Comparison of ENCODE assay signal across 16 mouse cellular contexts in the genomic region with DNA sequence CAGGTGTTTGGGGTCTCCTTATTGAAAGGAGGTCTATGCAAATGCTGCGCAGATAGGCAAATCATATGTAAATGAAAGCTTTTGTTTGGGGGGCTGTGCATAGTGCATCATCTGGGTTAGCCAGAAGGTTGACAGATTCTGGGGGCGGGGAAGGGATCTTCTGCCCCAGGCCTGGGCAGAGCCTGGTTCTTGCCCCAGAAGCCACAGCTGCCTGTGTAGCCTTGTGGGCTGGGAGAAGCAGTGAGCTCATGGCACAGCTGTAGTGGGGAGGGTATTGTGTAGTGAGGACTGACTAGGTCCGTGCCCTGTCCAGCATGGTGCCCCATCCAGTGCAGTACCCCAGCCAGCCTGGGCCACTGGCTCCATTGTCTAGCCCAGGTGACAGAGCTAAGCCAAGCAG. TPM values are rescaled to one million over a fixed set of nuclear protein-coding genes. Genes with fewer than 3 reads are reported as not detected.
A peak's percentile ranks its signal among the peaks of the same experiment; 100 is the strongest.
DNase-seq lines count a peak whose midpoint lies in the region; ATAC-seq and TF ChIP-seq lines count a peak whose summit lies in the region.
"Had no signal": no experiment of that assay in that cellular context is flagged by ENCODE, and none has a peak within 500 bp of the region (broad histone marks: within the 10 kb centered on the region; RNA-seq: fewer than 3 reads in every experiment).

No protein-coding gene starts in this region.

- H3K4me3 ChIP-seq in left cerebral cortex, adult 2 months: peak overlapping the region; percentile 87
- no peak overlapping the region for H3K4me3 ChIP-seq in forebrain, embryonic 11.5 days (ENCODE audit: low read depth, low read length)
- H3K4me3 ChIP-seq in hindbrain, embryonic 13.5 days: no peak overlapping the region
- H3K4me3 ChIP-seq in myocyte: no peak overlapping the region
- H3K4me3 ChIP-seq: liver, embryonic 13.5 days had no signal

- no peak overlapping the region for H3ac ChIP-seq in myocyte (ENCODE audit: control insufficient read depth, insufficient read length)

- peak; percentile 16 for ATAC-seq in forebrain, embryonic 11.5 days (replicated peaks; ENCODE audit: low FRiP score)
- ATAC-seq in hindbrain, embryonic 13.5 days (ENCODE audit: low FRiP score): peak; percentile 14; the same call in 1 of the 2 replicates

- 55% methylated on average over 3 of the region's 3 CpGs for WGBS in forebrain, embryonic 11.5 days
- WGBS in hindbrain, embryonic 13.5 days: 25% methylated on average over 3 of the region's 3 CpGs

- no peaks in the 10 kb centered on the region for H3K27me3 ChIP-seq in forebrain, embryonic 11.5 days (ENCODE audit: control insufficient read depth, insufficient read depth, low read length)
- no peaks in the 10 kb centered on the region for H3K27me3 ChIP-seq in hindbrain, embryonic 13.5 days
- no peaks in the 10 kb centered on the region for H3K27me3 ChIP-seq in myocyte (ENCODE audit: control insufficient read depth, insufficient read depth, insufficient read length)
- H3K27me3 ChIP-seq: liver, embryonic 13.5 days had no signal

- no peaks in the 10 kb centered on the region for H3K9me3 ChIP-seq in forebrain, embryonic 11.5 days (ENCODE audit: control insufficient read depth, low read length)
- H3K9me3 ChIP-seq in hindbrain, embryonic 13.5 days: no peaks in the 10 kb centered on the region
- H3K9me3 ChIP-seq: liver, embryonic 13.5 days had no signal

- peak overlapping the region; percentile 100 for H3K27ac ChIP-seq in left cerebral cortex, adult 2 months
- peak overlapping the region; percentile 71 for H3K27ac ChIP-seq in forebrain, embryonic 11.5 days (ENCODE audit: low read depth, low read length)
- peak overlapping the region; percentile 85 for H3K27ac ChIP-seq in hindbrain, embryonic 13.5 days
- H3K27ac ChIP-seq: liver, embryonic 13.5 days; macrophage had no signal

- TF ChIP-seq POLR2A in myocyte (IDR thresholded peaks at IDR 0.05; ENCODE audit: insufficient read length, low read depth): no peak

- intact Hi-C loops in left cerebral cortex, adult 2 months (cut with DNase I): loop anchor here (5.0 kb wide), 1 partner anchor 268 kb away; no protein-coding TSS in a partner anchor
- intact Hi-C loops in left cerebral cortex, postnatal 14 days (cut with DNase I): loop anchor here (5.0 to 10.0 kb wide), 2 partner anchors 168 to 270 kb away; partner anchors contain the start of gene Dcaf8

- H3K79me2 ChIP-seq in myocyte (ENCODE audit: control insufficient read depth, insufficient read depth): no peaks in the 10 kb centered on the region

- H3K9ac ChIP-seq in forebrain, embryonic 11.5 days (ENCODE audit: low read length): peak overlapping the region; percentile 18; the same call in 1 of the 2 replicates
- H3K9ac ChIP-seq in hindbrain, embryonic 13.5 days: peak overlapping the region; percentile 46; the same call in 1 of the 2 replicates
- H3K9ac ChIP-seq: liver, embryonic 13.5 days had no signal

- DNase-seq in left cerebral cortex, adult 2 months (ENCODE audit: extremely low spot score in 1 of 2, low spot score in 2 of 2): peak in 1 of 2 experiments; percentile 34
- no peak for DNase-seq in left cerebral cortex, postnatal 14 days (ENCODE audit: low spot score in 2 of 2)
- peak; percentile 65 for DNase-seq in forebrain, embryonic 11.5 days (ENCODE audit: low spot score)
- no peak for DNase-seq in c-Kit-positive CD71-positive TER-119-positive erythroid progenitor cells, embryonic 14.5 days (ENCODE audit: low spot score)
- DNase-seq in kidney, postnatal 4 days: no peak
- DNase-seq: adrenal gland, postnatal 25 days; cerebellum, postnatal 36 days; heart, postnatal 36 days; liver, embryonic 13.5 days had no signal

- H3K4me2 ChIP-seq in forebrain, embryonic 11.5 days (ENCODE audit: low read depth, low read length, severe bottlenecking): no peak overlapping the region
- H3K4me2 ChIP-seq in hindbrain, embryonic 13.5 days: peak overlapping the region; percentile 31
- no peak overlapping the region for H3K4me2 ChIP-seq in myocyte (ENCODE audit: low read depth)
- H3K4me2 ChIP-seq: liver, embryonic 13.5 days had no signal

- peaks cover 21% of the 10 kb centered on the region; the same call in 1 of the 2 replicates for H3K4me1 ChIP-seq in forebrain, embryonic 11.5 days (replicated peaks; ENCODE audit: control insufficient read depth, insufficient read depth, low read length)
- peaks cover 88% of the 10 kb centered on the region for H3K4me1 ChIP-seq in hindbrain, embryonic 13.5 days (replicated peaks)

- peaks cover 4% of the 10 kb centered on the region; the same call in 1 of the 2 replicates for H3K36me3 ChIP-seq in forebrain, embryonic 11.5 days (ENCODE audit: control insufficient read depth, insufficient read depth, low read length)
- H3K36me3 ChIP-seq in hindbrain, embryonic 13.5 days: peaks cover 16% of the 10 kb centered on the region; the same call in 1 of the 2 replicates
- H3K36me3 ChIP-seq in myocyte (ENCODE audit: control insufficient read depth, insufficient read depth): no peaks in the 10 kb centered on the region

- no peak for TF ChIP-seq CTCF in left cerebral cortex, adult 2 months (IDR thresholded peaks at IDR 0.05)

TF ChIP-seq in myocyte, 11 proteins besides CTCF, POLR2A, EP300 and RAD21:
- TF ChIP-seq CEBPB (IDR thresholded peaks at IDR 0.05; ENCODE audit: insufficient read depth, poor library complexity, severe bottlenecking): no peak
- TF ChIP-seq MYOD1 (IDR thresholded peaks at IDR 0.05; ENCODE audit: control insufficient read depth in 1 of 3, insufficient read length in 2 of 3, low read depth in 2 of 3): peak in 2 of 3 experiments; percentile 31 to 61
- TF ChIP-seq TCF12 (IDR thresholded peaks at IDR 0.05; ENCODE audit: insufficient read depth, poor library complexity, severe bottlenecking): no peak
- no peak for TF ChIP-seq POLR2AphosphoS2 (IDR thresholded peaks at IDR 0.05; ENCODE audit: insufficient read length, low read depth)
- no peak for TF ChIP-seq MAX (IDR thresholded peaks at IDR 0.05; ENCODE audit: low read depth)
- TF ChIP-seq TCF3 (IDR thresholded peaks at IDR 0.05; ENCODE audit: insufficient read length, low read depth): no peak
- TF ChIP-seq MYOG (IDR thresholded peaks at IDR 0.05; ENCODE audit: control insufficient read depth in 1 of 3, insufficient read depth in 1 of 3, insufficient read length in 2 of 3, low read depth in 2 of 3): peak in 1 of 3 experiments; percentile 46
TF ChIP-seq in myocyte: peak in this region for 2.

RNA-seq across cellular contexts. Expression of gene Kcnj9, which starts 14.2 kb away (rescaled TPM):
- 100 to 1,000 TPM; 137 to 138 TPM for total RNA-seq in left cerebral cortex, adult 2 months (2021)
- 100 to 1,000 TPM; 119 to 130 TPM for total RNA-seq in left cerebral cortex, postnatal 14 days (2021)
- polyA plus RNA-seq in forebrain, embryonic 11.5 days (2014; fragmentation: Nextera tagmentation; extraction: Ambion mirVana): 0.68 and 0.89 TPM in 2 replicates
- 2.2 and 2.5 TPM in 2 replicates for polyA plus RNA-seq in hindbrain, embryonic 13.5 days (2015; fragmentation: Nextera tagmentation; extraction: Ambion mirVana)
- 0.01 TPM for polyA plus RNA-seq in myocyte (2012; fragmentation: generic; extraction: Trizol)
- total RNA-seq: heart, postnatal 36 days had no signal
- polyA plus RNA-seq: kidney, embryonic 14.5 days; liver, embryonic 13.5 days had no signal

RNA-seq across cellular contexts. Expression of gene Atp1a2, which starts 17.0 kb away (rescaled TPM):
- 100 to 1,000 TPM; 628 to 676 TPM for total RNA-seq in left cerebral cortex, adult 2 months (2021)
- 100 to 1,000 TPM; 571 to 592 TPM for total RNA-seq in left cerebral cortex, postnatal 14 days (2021)
- polyA plus RNA-seq in forebrain, embryonic 11.5 days (2014; fragmentation: Nextera tagmentation; extraction: Ambion mirVana): 1.5 and 2.1 TPM in 2 replicates
- polyA plus RNA-seq in hindbrain, embryonic 13.5 days (2015; fragmentation: Nextera tagmentation; extraction: Ambion mirVana): 41.5 and 42.3 TPM in 2 replicates
- 92.9 TPM for polyA plus RNA-seq in myocyte (2012; fragmentation: generic; extraction: Trizol)
- polyA plus RNA-seq: macrophage had no signal

RNA-seq across cellular contexts. Expression of gene Kcnj10, which starts 26.1 kb away (rescaled TPM):
- 100 to 1,000 TPM in 1 of 2 experiments, 10 to 100 TPM in 1; 86.5 to 108 TPM for total RNA-seq in left cerebral cortex, adult 2 months (2021)
- 10 to 100 TPM; 79.5 to 84.5 TPM for total RNA-seq in left cerebral cortex, postnatal 14 days (2021)
- polyA plus RNA-seq in forebrain, embryonic 11.5 days (2014; fragmentation: Nextera tagmentation; extraction: Ambion mirVana): 0.69 and 0.73 TPM in 2 replicates
- polyA plus RNA-seq in hindbrain, embryonic 13.5 days (2015; fragmentation: Nextera tagmentation; extraction: Ambion mirVana): 1.6 and 1.7 TPM in 2 replicates
- polyA plus RNA-seq in myocyte (2012; fragmentation: generic; extraction: Trizol): not detected

RNA-seq across cellular contexts. Expression of gene Igsf8, which starts 53.5 kb away (rescaled TPM):
- total RNA-seq in left cerebral cortex, adult 2 months (2021): 100 to 1,000 TPM; 257 to 260 TPM
- total RNA-seq in left cerebral cortex, postnatal 14 days (2021): 100 to 1,000 TPM; 231 to 244 TPM
- 104 and 122 TPM in 2 replicates for polyA plus RNA-seq in forebrain, embryonic 11.5 days (2014; fragmentation: Nextera tagmentation; extraction: Ambion mirVana)
- polyA plus RNA-seq in hindbrain, embryonic 13.5 days (2015; fragmentation: Nextera tagmentation; extraction: Ambion mirVana): 104 and 112 TPM in 2 replicates
- polyA plus RNA-seq in myocyte (2012; fragmentation: generic; extraction: Trizol): 79.7 TPM

RNA-seq across cellular contexts. Expression of gene Atp1a4, which starts 56.7 kb away (rescaled TPM):
- total RNA-seq in left cerebral cortex, adult 2 months (2021): not detected
- total RNA-seq in left cerebral cortex, postnatal 14 days (2021): not detected
- polyA plus RNA-seq in forebrain, embryonic 11.5 days (2014; fragmentation: Nextera tagmentation; extraction: Ambion mirVana): 0.08 TPM in 1 of 2 replicates, not detected in the other
- polyA plus RNA-seq in hindbrain, embryonic 13.5 days (2015; fragmentation: Nextera tagmentation; extraction: Ambion mirVana): 0.06 TPM in 1 of 2 replicates, not detected in the other
- polyA plus RNA-seq in myocyte (2012; fragmentation: generic; extraction: Trizol): 0.06 TPM
- total RNA-seq: heart, postnatal 36 days; layer of hippocampus, postnatal 25 days had no signal
- polyA plus RNA-seq: kidney, embryonic 14.5 days; liver, embryonic 13.5 days; macrophage; spleen, adult 2 months; thymus, postnatal 0 days had no signal

Comparison
In these comparisons a context has a peak if more than half of its experiments do, and no peak if none do; other contexts are left out.
1. RNA of gene Atp1a2, which starts 17.0 kb away (polyA plus RNA-seq): 92.9 TPM in myocyte (single experiment) and 41.5 to 42.3 TPM in hindbrain, embryonic 13.5 days; 1.5 to 2.1 TPM in forebrain, embryonic 11.5 days; every median in the first group is over 10 times any median in the second.
2. Peak in every context shown above with its lines, with median percentiles within 50 percentile points of each other: H3K27ac ChIP-seq.